Mouse (Mus musculus): ENCODE measurements around the gene Actr6.

The Actr6 gene

GRCm38 (mm10) chr10:89732001-89732794 lies at the start of gene Actr6:
Actr6 (minus strand) TSS chr10:89732295.
- in situ Hi-C loops (cut with MboI, MseI): no loop called here

DNA sequence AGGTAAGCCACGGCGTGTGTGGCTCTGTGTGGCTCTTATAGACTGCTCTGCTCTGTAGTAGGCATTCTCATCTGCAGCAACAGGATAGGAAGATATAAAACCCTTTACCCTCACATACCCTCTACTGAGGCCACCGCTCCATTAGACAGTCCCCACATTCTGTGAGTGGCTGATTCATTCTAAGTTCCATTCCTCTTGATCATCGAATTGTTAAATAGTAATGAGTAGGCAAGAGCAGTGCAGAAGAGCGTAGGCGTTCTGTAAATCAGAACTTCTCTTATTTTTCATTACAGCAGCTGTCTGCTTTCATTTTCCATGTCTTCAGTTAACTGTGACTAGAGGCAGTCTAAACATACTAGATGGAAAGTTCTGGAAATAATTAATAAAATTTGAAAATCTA lies 43.9 kb upstream of the Actr6 start:
- in situ Hi-C loops (cut with MboI, MseI): no loop called here

DNA sequence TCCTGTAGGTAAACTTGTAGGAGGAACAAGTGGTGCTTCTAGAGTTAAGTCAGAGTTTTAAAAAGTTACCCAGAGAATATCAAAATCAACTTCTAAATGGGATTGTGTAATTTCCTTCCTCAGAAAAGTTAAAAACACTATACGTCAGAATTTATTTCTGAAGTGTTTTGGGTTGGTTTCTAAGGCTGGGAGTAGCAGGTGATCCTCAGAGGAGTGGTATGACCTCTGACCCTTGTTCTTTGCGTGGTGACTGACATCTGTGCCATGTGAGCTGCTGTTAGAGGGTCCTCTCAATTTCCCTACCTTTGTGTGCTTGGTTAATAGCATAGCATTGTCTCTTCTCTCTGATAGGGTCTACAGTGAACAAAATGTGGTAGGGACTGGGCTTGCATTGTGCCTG lies 39.8 kb upstream of the Actr6 start:
- in situ Hi-C loops (cut with MboI, MseI): no loop called here

DNA sequence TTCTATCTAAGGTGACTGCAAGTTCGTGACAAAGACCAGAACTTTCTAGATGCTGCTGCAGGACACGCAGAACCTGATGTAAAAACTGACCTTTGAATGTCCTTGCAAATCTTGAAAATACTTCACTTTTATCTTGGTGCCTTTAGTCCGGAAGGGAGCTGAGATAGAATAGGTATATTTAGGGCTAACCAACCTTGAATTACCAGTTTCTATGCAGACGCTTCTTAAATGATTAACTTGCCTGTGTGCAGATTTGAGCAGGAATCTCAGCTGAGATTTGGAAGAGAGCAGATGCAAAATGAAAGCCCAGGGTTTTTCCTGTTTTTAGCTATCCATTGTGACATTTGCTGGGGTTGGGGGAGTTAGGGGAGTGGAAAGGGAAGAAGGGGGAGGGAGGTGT lies 37.0 kb upstream of the Actr6 start:
- in situ Hi-C loops (cut with MboI, MseI): no loop called here

GRCm38 (mm10) chr10:89768352-89769020 lies 36.4 kb upstream of the Actr6 start:
- in situ Hi-C loops (cut with MboI, MseI): no loop called here

GRCm38 (mm10) chr10:89765790-89766714 lies 34.0 kb upstream of the Actr6 start:
- in situ Hi-C loops (cut with MboI, MseI): no loop called here

- in situ Hi-C loops (cut with MboI, MseI): no loop called here
Observed at GRCm38 (mm10) chr10:89764457-89765121, 32.5 kb upstream of the Actr6 start.

GRCm38 (mm10) chr10:89760772-89761171 lies 28.7 kb upstream of the Actr6 start:
- in situ Hi-C loops (cut with MboI, MseI): no loop called here

DNA sequence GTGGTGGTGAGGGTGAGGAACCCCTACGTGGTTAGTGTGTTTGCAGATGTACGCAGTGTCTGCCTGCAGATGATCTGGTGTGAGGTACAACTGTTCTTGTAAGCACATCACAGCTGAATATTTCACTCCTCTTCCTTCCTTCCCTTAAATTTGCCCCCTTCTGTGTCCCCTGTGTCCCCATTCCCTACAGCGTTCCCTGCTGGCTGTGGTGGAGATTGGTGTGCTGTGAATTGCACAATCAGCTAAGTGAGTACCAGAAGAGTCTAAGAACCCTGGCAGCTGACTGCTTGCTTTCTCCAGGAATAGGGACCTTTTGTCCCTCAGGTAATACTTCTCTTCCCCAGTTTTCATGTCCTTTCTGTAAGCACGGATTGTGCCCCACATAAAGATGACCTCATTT lies 23.1 kb upstream of the Actr6 start:
- in situ Hi-C loops (cut with MboI, MseI): no loop called here

- in situ Hi-C loops (cut with MboI, MseI): no loop called here
Observed at GRCm38 (mm10) chr10:89751069-89751468, 19.0 kb upstream of the Actr6 start.

GRCm38 (mm10) chr10:89748619-89749018 lies 16.5 kb upstream of the Actr6 start:
- in situ Hi-C loops (cut with MboI, MseI): no loop called here

DNA sequence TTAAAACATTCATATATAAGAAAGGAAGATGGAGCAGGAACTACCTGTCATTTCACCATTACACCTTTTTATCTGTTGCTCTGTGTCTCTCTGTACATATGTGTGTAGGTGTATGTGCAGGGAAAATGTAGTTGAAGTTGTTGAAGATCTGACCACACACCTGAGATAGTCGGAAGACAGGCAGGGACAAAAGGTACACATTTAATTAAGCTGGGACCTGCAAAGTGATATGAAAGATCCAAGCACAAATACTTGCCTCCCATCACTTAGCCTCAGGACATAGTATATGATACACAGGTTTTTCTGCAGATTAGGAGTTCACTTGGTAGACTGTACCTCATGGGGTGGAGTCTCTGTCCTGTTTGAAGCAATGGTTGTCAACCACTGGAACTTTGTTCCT lies 15.8 kb upstream of the Actr6 start:
- in situ Hi-C loops (cut with MboI, MseI): no loop called here

DNA sequence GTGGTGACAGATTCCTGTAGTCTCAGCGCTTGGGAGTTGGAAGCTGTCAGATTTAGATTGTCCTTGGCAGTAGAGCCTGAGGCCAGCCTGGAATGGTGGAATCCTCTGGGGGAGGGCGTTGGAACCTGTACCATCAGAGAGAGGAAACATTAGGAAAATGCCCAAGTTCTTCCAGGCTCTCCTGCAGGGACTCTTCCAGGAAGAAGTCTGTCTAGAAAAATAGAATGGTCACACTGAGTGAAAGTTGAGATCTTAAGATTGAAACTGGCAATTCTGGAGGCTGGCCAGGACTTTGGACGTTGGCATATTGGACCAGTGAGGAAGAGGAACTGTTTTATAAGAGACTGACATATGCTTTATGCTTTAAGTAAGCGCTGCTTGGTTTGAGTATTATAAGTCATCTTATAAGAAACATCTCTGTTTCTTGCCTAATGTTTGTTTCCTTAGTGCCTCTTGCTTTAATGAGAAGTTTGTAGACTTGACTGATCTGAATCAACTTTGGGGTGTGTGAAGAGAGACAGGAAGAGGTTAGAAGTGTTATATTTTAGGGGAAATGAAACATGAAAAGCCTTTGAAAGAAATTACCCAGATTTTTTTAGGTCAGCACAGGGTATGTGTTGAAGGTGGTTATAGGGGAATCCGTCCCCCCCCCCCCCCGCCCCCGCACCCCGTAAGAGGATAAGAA lies 15.3 kb upstream of the Actr6 start:
- in situ Hi-C loops (cut with MboI, MseI): no loop called here

DNA sequence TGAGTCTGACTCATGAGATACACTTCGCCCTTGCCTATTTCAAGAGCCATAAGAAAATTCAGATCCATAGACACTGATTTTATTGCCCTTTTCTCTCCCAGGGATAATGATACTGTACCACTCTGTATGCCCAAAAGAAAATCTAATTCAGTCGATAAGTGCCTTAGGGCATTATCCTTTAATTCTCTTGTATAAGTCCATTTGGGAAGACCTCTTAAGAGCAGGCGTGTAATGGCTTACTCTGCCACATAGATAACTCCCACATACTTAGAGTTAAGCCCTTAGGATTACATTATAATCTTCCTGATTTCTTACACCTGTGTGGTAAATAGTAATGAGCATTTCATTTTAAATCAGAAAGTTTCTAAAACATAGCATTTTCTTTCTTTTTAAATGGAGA lies 14.5 kb upstream of the Actr6 start:
- in situ Hi-C loops (cut with MboI, MseI): no loop called here

- in situ Hi-C loops (cut with MboI, MseI): no loop called here
Observed at GRCm38 (mm10) chr10:89745666-89746020, 13.5 kb upstream of the Actr6 start.

GRCm38 (mm10) chr10:89744871-89745665 lies 13.0 kb upstream of the Actr6 start, which contains the start of gene Uhrf1bp1l:
Uhrf1bp1l (plus strand) TSS chr10:89744991.
- in situ Hi-C loops (cut with MboI, MseI): no loop called here

DNA sequence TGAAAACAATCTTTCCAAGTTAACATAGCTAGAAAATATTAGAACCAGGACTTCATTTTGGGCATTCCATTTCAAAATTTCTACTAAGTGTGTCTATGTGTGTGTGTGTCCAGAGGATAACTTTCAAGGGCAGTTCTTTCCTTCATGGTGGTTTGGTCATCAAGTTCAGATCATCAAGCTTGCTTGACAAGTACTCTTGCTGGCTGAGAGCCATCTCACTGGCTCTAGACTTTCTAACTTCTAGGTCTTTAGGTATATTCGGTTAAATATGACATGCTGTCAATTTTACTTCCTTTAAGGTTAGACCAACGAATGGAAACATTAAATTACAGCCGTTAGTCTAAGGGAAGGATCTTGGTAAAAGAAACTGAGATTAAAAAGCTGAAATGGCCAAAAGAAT lies 12.2 kb upstream of the Actr6 start:
- in situ Hi-C loops (cut with MboI, MseI): no loop called here

DNA sequence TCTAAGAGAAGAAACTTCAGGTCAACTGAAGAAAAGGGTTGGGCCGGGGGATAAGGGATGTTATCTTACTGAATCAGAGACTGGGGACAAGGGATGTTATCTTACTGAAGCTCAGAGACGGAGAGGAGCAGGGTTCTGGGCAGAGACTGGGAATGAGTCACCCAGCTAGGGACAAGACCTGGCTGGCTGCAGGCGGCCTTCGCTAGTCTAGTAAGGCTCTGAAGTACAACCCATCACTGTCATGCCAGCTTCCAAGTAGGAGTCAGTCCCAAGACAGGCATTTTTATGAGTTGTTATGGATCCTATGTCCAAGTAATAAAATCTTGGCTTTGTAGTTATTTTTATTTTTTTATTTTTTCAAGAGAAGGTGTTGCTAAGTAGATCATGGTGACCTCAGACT lies 11.2 kb upstream of the Actr6 start:
- in situ Hi-C loops (cut with MboI, MseI): no loop called here

DNA sequence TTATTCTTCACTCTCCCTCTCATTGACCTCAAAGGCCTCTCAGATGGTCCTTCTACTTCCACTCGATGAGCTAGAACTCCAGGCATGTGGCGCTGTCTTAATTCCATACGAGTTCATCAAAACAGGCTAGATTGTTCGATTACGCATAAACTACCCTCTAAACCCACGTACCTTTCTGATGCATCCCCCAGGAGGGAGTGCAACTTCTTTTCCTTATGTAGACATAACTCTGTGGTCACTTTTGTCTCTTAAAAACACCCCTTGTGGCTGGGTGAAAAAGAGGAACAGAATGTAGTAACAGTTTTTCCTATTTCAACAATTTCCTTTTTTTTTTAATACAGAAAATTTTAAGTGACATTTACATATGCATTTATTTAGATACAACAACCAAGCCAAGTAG lies 8.9 kb upstream of the Actr6 start:
- in situ Hi-C loops (cut with MboI, MseI): no loop called here

- in situ Hi-C loops (cut with MboI, MseI): loop anchor here (5.0 kb wide), 1 partner anchor 52 kb away; the partner anchor contains the start of gene Scyl2
Observed at GRCm38 (mm10) chr10:89739703-89740102, 7.6 kb upstream of the Actr6 start.

Data from regulatory T cell (primary cell).